Comparison of ENCODE assay signal across 31 mouse cellular contexts in the genomic region with DNA sequence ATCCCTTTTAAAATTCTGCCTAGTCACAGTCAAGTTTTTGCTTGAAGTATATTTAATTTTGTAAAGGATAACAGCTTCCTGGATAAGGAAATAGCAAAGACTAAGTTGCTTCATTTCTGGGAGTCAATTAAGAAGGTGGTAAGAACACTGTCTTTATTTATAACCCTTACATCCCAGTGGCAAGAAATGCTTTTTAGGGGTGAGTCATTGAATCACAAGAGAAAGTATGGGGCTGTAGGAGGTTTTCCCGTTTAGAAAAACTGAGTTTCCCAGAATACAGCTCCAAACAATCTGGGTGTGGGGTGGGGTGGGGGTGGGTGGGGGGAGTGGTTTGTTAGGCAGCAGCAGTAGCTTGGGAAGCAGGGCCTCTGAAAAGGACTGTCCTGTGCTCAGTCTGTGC. TPM values are rescaled to one million over a fixed set of nuclear protein-coding genes. Genes with fewer than 3 reads are reported as not detected.
DNase-seq lines count a peak whose midpoint lies in the region; ATAC-seq and TF ChIP-seq lines count a peak whose summit lies in the region.
"Had no signal": no experiment of that assay in that cellular context is flagged by ENCODE, and none has a peak within 500 bp of the region (broad histone marks: within the 10 kb centered on the region; RNA-seq: fewer than 3 reads in every experiment).

No protein-coding gene starts in this region.

- peaks cover 7% of the 10 kb centered on the region; the same call in 1 of the 2 replicates for H3K4me1 ChIP-seq in embryonic fibroblast, embryonic 13.5 days (ENCODE audit: control insufficient read depth, insufficient read depth, low read length)
- H3K4me1 ChIP-seq: embryonic facial prominence, embryonic 10.5 days; embryonic facial prominence, embryonic 13.5 days; forebrain, embryonic 12.5 days; forebrain, embryonic 15.5 days; heart, embryonic 15.5 days; hindbrain, embryonic 10.5 days; hindbrain, embryonic 13.5 days; intestine, embryonic 15.5 days had no signal

- H3K27ac ChIP-seq in layer of hippocampus, adult 2 months = peak overlapping the region; percentile 53; the same call in 1 of the 2 replicates
- peak overlapping the region; percentile 90 for H3K27ac ChIP-seq in embryonic fibroblast, embryonic 13.5 days (ENCODE audit: insufficient read depth, low read length)
- H3K27ac ChIP-seq: embryonic facial prominence, embryonic 10.5 days; embryonic facial prominence, embryonic 13.5 days; forebrain, embryonic 12.5 days; forebrain, embryonic 15.5 days; gastrocnemius, adult 2 months; heart, embryonic 15.5 days; hindbrain, embryonic 10.5 days; hindbrain, embryonic 13.5 days; intestine, embryonic 15.5 days had no signal

- TF ChIP-seq CTCF in layer of hippocampus, adult 2 months (conservative IDR thresholded peaks at IDR 0.05) = no peak
- TF ChIP-seq CTCF in embryonic fibroblast, embryonic 13.5 days (IDR thresholded peaks at IDR 0.05; ENCODE audit: borderline replicate concordance, insufficient read depth, low read length) = no peak

- ATAC-seq in erythroblast, adult 5-6 weeks (replicated peaks; ENCODE audit: low FRiP score, poor library complexity, severe bottlenecking) = no peak
- ATAC-seq: forebrain, embryonic 15.5 days; hindbrain, embryonic 16.5 days; intestine, embryonic 15.5 days had no signal

- intact Hi-C loops in left cerebral cortex, postnatal 36 days (cut with DNase I) = no loop called here

- DNase-seq in layer of hippocampus, adult 2 months (ENCODE audit: low spot score in 2 of 2) = no peak
- DNase-seq in layer of hippocampus, adult 8-10 months (ENCODE audit: low spot score in 2 of 2) = no peak
- DNase-seq in left cerebral cortex, adult 9 months (ENCODE audit: low spot score in 2 of 2) = peak; percentile 9 to 42
- no peak for DNase-seq in left cerebral cortex, postnatal 36 days (ENCODE audit: low spot score in 2 of 2)
- peak; percentile 75 for DNase-seq in telencephalon, adult 2 months (ENCODE audit: low read depth, low spot score)
- no peak for DNase-seq in c-Kit-positive CD71-positive TER-119-positive erythroid progenitor cells, embryonic 14.5 days (ENCODE audit: low spot score)
- DNase-seq: adrenal gland, adult 2 months; adrenal gland, postnatal 14 days; B cell, adult 2 months; cerebellum, adult 11 months; cerebellum, adult 2 months; cerebellum, adult 9-11 months; cerebellum, postnatal 25 days; embryo, embryonic 11 days; gastrocnemius, adult 2 months; gastrocnemius, postnatal 14 days; heart, adult 18-20 months; heart, postnatal 10 days; heart, postnatal 36 days had no signal

- H3K4me3 ChIP-seq in layer of hippocampus, adult 2 months = no peak overlapping the region
- H3K4me3 ChIP-seq in embryonic fibroblast, embryonic 13.5 days (ENCODE audit: insufficient read depth, low read length) = no peak overlapping the region
- H3K4me3 ChIP-seq: embryonic facial prominence, embryonic 10.5 days; embryonic facial prominence, embryonic 13.5 days; forebrain, embryonic 12.5 days; forebrain, embryonic 15.5 days; gastrocnemius, adult 2 months; heart, embryonic 12.5 days; heart, embryonic 15.5 days; hindbrain, embryonic 10.5 days; hindbrain, embryonic 13.5 days; intestine, embryonic 15.5 days had no signal

- peak; percentile 52; the same call in 1 of the 2 replicates for TF ChIP-seq POLR2A in embryonic fibroblast, embryonic 13.5 days (IDR thresholded peaks at IDR 0.05; ENCODE audit: low read depth, low read length)

RNA-seq across cellular contexts. Expression of a gene that starts 13.2 kb away (rescaled TPM):
- 10 to 100 TPM; 27.4 to 30.6 TPM for total RNA-seq in layer of hippocampus, adult 2 months (2021)
- total RNA-seq in layer of hippocampus, adult 8-10 months (2022) = 10 to 100 TPM; 24.8 to 31.1 (median 28.4) TPM
- 10 to 100 TPM; 25.3 to 32.7 TPM for total RNA-seq in left cerebral cortex, postnatal 36 days (2021)
- polyA plus RNA-seq in embryonic fibroblast, embryonic 13.5 days (2011; ENCODE audit: insufficient read length, low read depth, missing spikeins) = 74.5 and 79.8 TPM in 2 replicates
- total RNA-seq in erythroblast, adult 5-6 weeks (2015; ENCODE audit: low replicate concordance) = 5.0 and 8.6 TPM in 2 replicates
- total RNA-seq in erythroblast, adult 5-6 weeks (2017; ENCODE audit: low replicate concordance) = 2.4 and 3.1 TPM in 2 replicates

RNA-seq across cellular contexts. Expression of a gene that starts 30.8 kb away (rescaled TPM):
- 10 to 100 TPM; 15.2 to 19.1 TPM for total RNA-seq in layer of hippocampus, adult 2 months (2021)
- total RNA-seq in layer of hippocampus, adult 8-10 months (2022) = 10 to 100 TPM; 14.4 to 17.1 (median 14.9) TPM
- total RNA-seq in left cerebral cortex, postnatal 36 days (2021) = 10 to 100 TPM; 13.9 to 16.0 TPM
- 14.1 and 14.5 TPM in 2 replicates for polyA plus RNA-seq in embryonic fibroblast, embryonic 13.5 days (2011; ENCODE audit: insufficient read length, low read depth, missing spikeins)
- 4.0 and 7.3 TPM in 2 replicates for total RNA-seq in erythroblast, adult 5-6 weeks (2015; ENCODE audit: low replicate concordance)
- total RNA-seq in erythroblast, adult 5-6 weeks (2017; ENCODE audit: low replicate concordance) = 1.6 and 2.1 TPM in 2 replicates

RNA-seq across cellular contexts. Expression of a gene that starts 44.2 kb away (rescaled TPM):
- 10 to 100 TPM; 54.9 to 56.8 TPM for total RNA-seq in layer of hippocampus, adult 2 months (2021)
- total RNA-seq in layer of hippocampus, adult 8-10 months (2022) = 10 to 100 TPM; 47.3 to 59.9 (median 56.1) TPM
- 10 to 100 TPM; 50.2 to 50.4 TPM for total RNA-seq in left cerebral cortex, postnatal 36 days (2021)
- 92.7 and 107 TPM in 2 replicates for polyA plus RNA-seq in embryonic fibroblast, embryonic 13.5 days (2011; ENCODE audit: insufficient read length, low read depth, missing spikeins)
- total RNA-seq in erythroblast, adult 5-6 weeks (2015; ENCODE audit: low replicate concordance) = 18.4 and 45.7 TPM in 2 replicates
- total RNA-seq in erythroblast, adult 5-6 weeks (2017; ENCODE audit: low replicate concordance) = 15.3 and 20.1 TPM in 2 replicates

RNA-seq across cellular contexts. Expression of a gene that starts 53.3 kb away (rescaled TPM):
- total RNA-seq in layer of hippocampus, adult 2 months (2021) = 1 to 10 TPM; 7.2 to 8.9 TPM
- total RNA-seq in layer of hippocampus, adult 8-10 months (2022) = 10 to 100 TPM in 2 of 4 experiments, 1 to 10 TPM in 2; 9.8 to 11.6 (median 10.1) TPM
- total RNA-seq in left cerebral cortex, postnatal 36 days (2021) = 1 to 10 TPM; 6.9 to 7.9 TPM
- polyA plus RNA-seq in embryonic fibroblast, embryonic 13.5 days (2011; ENCODE audit: insufficient read length, low read depth, missing spikeins) = 18.1 and 20.7 TPM in 2 replicates
- 0.38 and 1.3 TPM in 2 replicates for total RNA-seq in erythroblast, adult 5-6 weeks (2015; ENCODE audit: low replicate concordance)
- total RNA-seq in erythroblast, adult 5-6 weeks (2017; ENCODE audit: low replicate concordance) = 0.17 and 0.56 TPM in 2 replicates

Comparison
In these comparisons a context has a peak if more than half of its experiments do, and no peak if none do; other contexts are left out.
1. DNase-seq: peak in left cerebral cortex, adult 9 months (2 of 2) and telencephalon, adult 2 months (single experiment); none in layer of hippocampus, adult 2 months (0 of 2), layer of hippocampus, adult 8-10 months (0 of 2), left cerebral cortex, postnatal 36 days (0 of 2) and c-Kit-positive CD71-positive TER-119-positive erythroid progenitor cells, embryonic 14.5 days (single experiment).